Mouse (Mus musculus): ENCODE data around the gene Cfdp1. TPM values are rescaled to one million over a fixed set of nuclear protein-coding genes. Genes with fewer than 3 reads are reported as not detected.

Cfdp1 gene
- polyA plus RNA-seq, 1 experiment = 88.3 TPM

DNA sequence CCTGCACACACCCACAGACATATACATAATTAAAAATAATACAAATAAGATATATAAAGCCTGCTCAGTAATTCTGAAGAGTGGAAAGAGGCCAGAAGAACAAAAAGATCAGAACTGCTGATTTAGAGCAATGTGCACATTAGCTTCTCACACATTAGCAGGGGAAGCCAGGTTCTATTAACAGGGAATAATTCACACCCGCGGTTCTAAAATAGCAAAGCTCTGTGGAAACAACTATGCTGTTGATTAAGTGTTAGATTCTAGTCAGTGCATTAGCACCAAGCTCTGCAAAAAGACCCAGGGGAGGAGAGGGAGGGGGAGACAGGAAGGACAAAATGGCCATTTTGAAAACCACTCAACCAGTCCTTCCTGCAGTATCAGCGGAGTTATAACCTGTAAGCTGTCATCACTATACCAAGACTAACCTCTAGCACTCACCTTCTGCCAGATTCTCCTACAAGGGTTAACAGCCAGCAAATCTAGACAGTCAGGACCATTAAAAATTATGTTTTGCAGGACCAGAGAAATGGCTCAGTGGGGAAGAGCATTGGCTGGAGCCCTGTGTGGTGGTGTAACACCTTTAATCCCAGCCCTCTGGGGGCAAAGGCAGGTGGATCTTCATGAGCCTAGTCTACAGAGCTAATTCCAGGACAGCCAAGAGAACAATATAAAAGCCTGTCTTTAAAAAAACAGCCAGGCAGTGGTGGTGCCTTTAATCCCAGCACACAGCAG is 45.0 kb downstream of the Cfdp1 start:
- no peak overlapping the region for H3K27ac ChIP-seq (ENCODE audit: insufficient read depth, low read depth, low read length)
- no peak for TF ChIP-seq CTCF (IDR thresholded peaks at IDR 0.05; ENCODE audit: low read depth, low read length)

GRCm38 (mm10) chr8:111808006-111808405 is 46.1 kb downstream of the Cfdp1 start:
- TF ChIP-seq POLR2A (IDR thresholded peaks at IDR 0.05; ENCODE audit: borderline replicate concordance, low read depth, low read length) = no peak
- TF ChIP-seq CTCF (IDR thresholded peaks at IDR 0.05; ENCODE audit: low read depth, low read length) = no peak
- no peaks in the 10 kb centered on the region for H3K4me1 ChIP-seq (ENCODE audit: control insufficient read depth, insufficient read depth, low read length)

More for the DNA sequence above, 45.0 kb downstream of the Cfdp1 start:
- Histone ChIP-seq H3K4me3 (ENCODE audit: insufficient read depth, low read length) (no peak overlapping the region), H3K4me1 (ENCODE audit: control insufficient read depth, insufficient read depth, low read length) (no peaks in the 10 kb centered on the region)

DNA sequence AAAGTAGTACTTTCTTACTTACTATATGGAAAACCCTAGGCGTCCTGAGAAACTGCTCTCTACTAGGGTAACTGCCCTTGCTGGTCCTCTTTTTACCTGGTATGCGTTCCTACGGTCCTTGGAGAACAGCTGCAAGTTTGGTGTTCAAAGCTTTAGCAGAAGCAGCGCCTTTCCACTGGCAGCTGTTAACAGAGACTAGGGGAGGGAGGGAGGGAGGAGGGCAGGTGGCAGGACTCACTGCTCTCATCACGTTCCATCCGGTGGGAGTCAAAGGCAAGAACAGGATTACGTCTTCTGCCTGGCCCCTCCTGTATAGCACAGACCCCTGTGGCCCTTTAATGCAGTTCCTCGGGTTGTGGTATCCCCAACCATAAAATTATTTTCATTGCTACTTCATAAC is 50.7 kb downstream of the Cfdp1 start:
- Histone ChIP-seq H3K4me1 (ENCODE audit: control insufficient read depth, insufficient read depth, low read length) (no peaks in the 10 kb centered on the region), H3K4me3 (ENCODE audit: insufficient read depth, low read length) (no peak overlapping the region), H3K27ac (ENCODE audit: insufficient read depth, low read depth, low read length) (no peak overlapping the region)
- TF ChIP-seq POLR2A (IDR thresholded peaks at IDR 0.05; ENCODE audit: borderline replicate concordance, low read depth, low read length) (no peak), CTCF (IDR thresholded peaks at IDR 0.05; ENCODE audit: low read depth, low read length) (no peak)

More at GRCm38 (mm10) chr8:111808006-111808405, 46.1 kb downstream of the Cfdp1 start:
- H3K4me3 ChIP-seq (ENCODE audit: insufficient read depth, low read length) = no peak overlapping the region
- no peak overlapping the region for H3K27ac ChIP-seq (ENCODE audit: insufficient read depth, low read depth, low read length)

DNA sequence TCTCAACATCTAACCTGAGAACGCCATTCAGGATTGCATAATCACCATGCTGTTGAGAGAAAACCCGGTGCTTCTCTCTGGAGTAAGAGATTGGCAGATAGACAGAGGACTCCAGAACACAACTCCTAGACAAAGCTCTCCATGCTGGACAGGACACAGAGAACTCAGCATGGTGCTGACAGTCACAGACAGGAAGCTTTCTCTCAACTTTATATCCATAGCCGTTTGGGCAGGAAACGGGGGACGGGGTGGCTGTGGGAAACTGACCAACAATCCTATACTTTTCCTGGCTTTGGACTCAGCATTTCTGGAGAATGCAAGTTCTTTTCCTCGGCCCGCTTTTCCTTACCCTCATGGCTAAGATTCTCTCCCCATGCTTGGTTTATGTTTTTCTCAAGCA is 51.8 kb downstream of the Cfdp1 start:
- H3K27ac ChIP-seq (ENCODE audit: insufficient read depth, low read depth, low read length) = no peak overlapping the region
- no peaks in the 10 kb centered on the region for H3K4me1 ChIP-seq (ENCODE audit: control insufficient read depth, insufficient read depth, low read length)
- H3K4me3 ChIP-seq (ENCODE audit: insufficient read depth, low read length) = no peak overlapping the region
- TF ChIP-seq CTCF (IDR thresholded peaks at IDR 0.05; ENCODE audit: low read depth, low read length) = no peak
- TF ChIP-seq POLR2A (IDR thresholded peaks at IDR 0.05; ENCODE audit: borderline replicate concordance, low read depth, low read length) = no peak

DNA sequence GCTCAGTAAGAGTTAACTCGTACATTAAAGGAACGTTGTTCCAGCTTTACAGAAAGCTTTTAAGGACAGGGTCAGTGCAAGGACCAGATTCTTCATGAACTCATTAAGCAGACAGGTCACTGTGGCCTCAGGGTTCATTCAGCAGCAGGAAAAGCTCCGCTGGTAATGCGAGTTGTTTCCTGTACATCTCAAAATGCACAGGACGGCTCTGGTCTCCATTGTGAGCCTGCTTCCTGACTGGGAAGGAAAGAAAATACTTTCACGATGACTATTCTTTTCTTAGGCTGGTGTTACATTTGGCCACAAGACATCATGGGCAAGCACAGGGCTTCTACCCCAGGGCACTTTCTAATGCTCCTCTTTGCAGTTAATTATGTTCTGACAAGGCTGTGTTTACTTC is 52.6 kb downstream of the Cfdp1 start:
- no peak overlapping the region for H3K4me3 ChIP-seq (ENCODE audit: insufficient read depth, low read length)
- TF ChIP-seq CTCF (IDR thresholded peaks at IDR 0.05; ENCODE audit: low read depth, low read length) = no peak
- no peak for TF ChIP-seq POLR2A (IDR thresholded peaks at IDR 0.05; ENCODE audit: borderline replicate concordance, low read depth, low read length)
- H3K4me1 ChIP-seq (ENCODE audit: control insufficient read depth, insufficient read depth, low read length) = no peaks in the 10 kb centered on the region
- no peak overlapping the region for H3K27ac ChIP-seq (ENCODE audit: insufficient read depth, low read depth, low read length)

DNA sequence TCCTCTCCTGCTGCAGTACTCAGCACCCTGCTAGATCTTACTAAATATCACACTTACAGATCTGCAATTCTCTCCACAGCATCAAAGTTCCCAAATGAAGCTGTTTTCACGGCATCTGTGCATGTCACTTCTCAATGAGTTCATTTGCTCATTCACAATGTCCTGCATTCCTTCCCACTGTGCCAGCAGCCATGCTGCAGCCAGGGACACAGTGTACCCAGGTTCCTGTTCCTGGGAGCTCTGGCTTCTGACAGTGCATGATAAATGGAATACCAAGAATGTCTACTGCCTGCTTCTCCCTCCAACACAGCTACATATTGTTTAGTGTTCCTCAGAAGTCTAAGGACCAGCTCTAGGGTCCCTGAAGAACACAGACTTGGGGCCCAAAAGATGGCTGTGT is 57.6 kb downstream of the Cfdp1 start:
- no peaks in the 10 kb centered on the region for H3K4me1 ChIP-seq (ENCODE audit: control insufficient read depth, insufficient read depth, low read length)

DNA sequence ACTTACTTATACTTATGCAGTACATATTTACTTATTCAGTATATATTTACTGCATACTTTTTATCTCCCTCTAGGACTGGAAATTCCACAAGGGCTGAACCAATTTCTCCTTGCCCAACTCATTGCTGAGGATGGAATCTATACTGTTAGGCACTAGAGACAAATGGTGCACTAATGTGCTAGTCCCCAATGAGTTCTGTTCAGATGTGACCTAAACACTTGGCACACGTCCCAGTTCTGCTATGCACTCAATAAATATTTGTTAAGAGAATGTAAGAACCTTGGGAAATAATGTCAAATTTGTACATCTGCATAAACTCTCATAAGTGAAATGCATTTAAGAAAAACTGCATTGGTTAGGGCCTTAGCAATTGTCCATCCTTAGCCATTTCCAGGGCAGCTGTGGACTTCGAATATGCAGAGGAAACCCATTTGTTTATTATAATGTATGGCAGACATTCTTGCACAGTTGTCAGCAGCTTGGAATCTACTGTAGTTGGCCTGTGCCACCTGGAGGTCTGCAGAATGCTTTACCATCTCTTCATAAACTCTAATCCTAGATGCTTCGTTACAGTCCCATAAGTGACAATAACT is 60.7 kb downstream of the Cfdp1 start:
- H3K27ac ChIP-seq (ENCODE audit: insufficient read depth, low read depth, low read length) = no peak overlapping the region
- H3K4me1 ChIP-seq (ENCODE audit: control insufficient read depth, insufficient read depth, low read length) = no peaks in the 10 kb centered on the region
- TF ChIP-seq CTCF (IDR thresholded peaks at IDR 0.05; ENCODE audit: low read depth, low read length) (no peak), POLR2A (IDR thresholded peaks at IDR 0.05; ENCODE audit: borderline replicate concordance, low read depth, low read length) (no peak)
- H3K4me3 ChIP-seq (ENCODE audit: insufficient read depth, low read length) = no peak overlapping the region

More for the DNA sequence above, 57.6 kb downstream of the Cfdp1 start:
- TF ChIP-seq POLR2A (IDR thresholded peaks at IDR 0.05; ENCODE audit: borderline replicate concordance, low read depth, low read length) (no peak), CTCF (IDR thresholded peaks at IDR 0.05; ENCODE audit: low read depth, low read length) (no peak)
- H3K27ac ChIP-seq (ENCODE audit: insufficient read depth, low read depth, low read length) = no peak overlapping the region
- no peak overlapping the region for H3K4me3 ChIP-seq (ENCODE audit: insufficient read depth, low read length)

DNA sequence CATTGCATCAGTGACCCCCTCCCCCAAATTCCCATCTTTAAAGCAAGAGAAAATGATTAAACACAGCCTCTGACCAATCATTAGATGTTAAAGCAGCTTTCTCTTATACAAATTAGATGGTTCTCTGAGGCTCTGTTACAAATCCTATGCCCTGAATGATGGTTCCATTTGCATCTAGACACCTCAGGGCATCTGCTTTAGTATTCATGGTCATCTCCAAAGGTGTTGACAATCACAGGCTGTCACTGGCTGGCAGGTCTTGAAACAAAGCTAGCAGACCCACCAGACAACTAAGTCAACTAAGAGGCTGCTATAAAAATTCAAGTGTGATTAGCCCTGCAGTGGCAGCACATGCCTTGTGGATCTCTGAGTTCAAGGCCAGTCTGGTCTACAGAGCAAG is 64.5 kb downstream of the Cfdp1 start:
- H3K4me3 ChIP-seq (ENCODE audit: insufficient read depth, low read length) = no peak overlapping the region
- H3K4me1 ChIP-seq (ENCODE audit: control insufficient read depth, insufficient read depth, low read length) = peaks cover 13% of the 10 kb centered on the region
- no peak overlapping the region for H3K27ac ChIP-seq (ENCODE audit: insufficient read depth, low read depth, low read length)
- TF ChIP-seq POLR2A (IDR thresholded peaks at IDR 0.05; ENCODE audit: borderline replicate concordance, low read depth, low read length) (no peak), CTCF (IDR thresholded peaks at IDR 0.05; ENCODE audit: low read depth, low read length) (no peak)

GRCm38 (mm10) chr8:111789200-111789599 is 64.9 kb downstream of the Cfdp1 start:
- H3K4me1 ChIP-seq (ENCODE audit: control insufficient read depth, insufficient read depth, low read length) = peaks cover 13% of the 10 kb centered on the region
- H3K27ac ChIP-seq (ENCODE audit: insufficient read depth, low read depth, low read length) = no peak overlapping the region
- no peak for TF ChIP-seq CTCF (IDR thresholded peaks at IDR 0.05; ENCODE audit: low read depth, low read length)
- no peak for TF ChIP-seq POLR2A (IDR thresholded peaks at IDR 0.05; ENCODE audit: borderline replicate concordance, low read depth, low read length)
- no peak overlapping the region for H3K4me3 ChIP-seq (ENCODE audit: insufficient read depth, low read length)

- TF ChIP-seq POLR2A (IDR thresholded peaks at IDR 0.05; ENCODE audit: borderline replicate concordance, low read depth, low read length) (no peak), CTCF (IDR thresholded peaks at IDR 0.05; ENCODE audit: low read depth, low read length) (no peak)
- Histone ChIP-seq H3K27ac (ENCODE audit: insufficient read depth, low read depth, low read length) (no peak overlapping the region), H3K4me1 (ENCODE audit: control insufficient read depth, insufficient read depth, low read length) (peaks cover 13% of the 10 kb centered on the region), H3K4me3 (ENCODE audit: insufficient read depth, low read length) (no peak overlapping the region)
Measured at GRCm38 (mm10) chr8:111788497-111788896, 65.6 kb downstream of the Cfdp1 start.

Data from bone marrow macrophage, adult 2 months (primary cell).